Mouse (Mus musculus): Measurements from ENCODE around the gene Snu13. TPM values are rescaled to one million over a fixed set of nuclear protein-coding genes. Genes with fewer than 3 reads are reported as not detected.

Snu13 gene
- total RNA-seq, 2 experiments from 2014 or later = 105 to 111 TPM

DNA sequence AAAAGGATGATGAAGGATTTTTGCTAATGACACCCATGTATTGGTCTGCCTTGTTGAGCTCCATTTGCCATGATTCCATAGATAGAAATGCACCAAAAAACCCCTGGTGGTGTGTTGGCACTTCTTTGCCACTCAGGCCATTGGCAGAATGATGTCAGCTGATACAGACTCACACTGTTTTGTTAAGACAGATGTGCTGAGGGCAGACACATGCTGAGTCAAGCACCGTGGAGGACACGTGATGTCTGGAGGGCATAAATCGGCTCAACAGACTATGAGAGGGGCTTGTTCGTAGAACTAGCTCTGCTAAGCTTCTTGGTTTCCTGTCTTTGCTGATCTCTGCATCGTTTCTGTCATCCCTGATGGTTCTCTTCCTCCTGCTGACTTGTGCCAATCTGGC is 5.1 kb upstream of the Snu13 start:
- no peak for TF ChIP-seq CTCF (conservative IDR thresholded peaks at IDR 0.05)
- Histone ChIP-seq H3K4me3 (no peak overlapping the region), H3K27ac (no peak overlapping the region)
- DNase-seq (ENCODE audit: low spot score in 2 of 2) = no peak

DNA sequence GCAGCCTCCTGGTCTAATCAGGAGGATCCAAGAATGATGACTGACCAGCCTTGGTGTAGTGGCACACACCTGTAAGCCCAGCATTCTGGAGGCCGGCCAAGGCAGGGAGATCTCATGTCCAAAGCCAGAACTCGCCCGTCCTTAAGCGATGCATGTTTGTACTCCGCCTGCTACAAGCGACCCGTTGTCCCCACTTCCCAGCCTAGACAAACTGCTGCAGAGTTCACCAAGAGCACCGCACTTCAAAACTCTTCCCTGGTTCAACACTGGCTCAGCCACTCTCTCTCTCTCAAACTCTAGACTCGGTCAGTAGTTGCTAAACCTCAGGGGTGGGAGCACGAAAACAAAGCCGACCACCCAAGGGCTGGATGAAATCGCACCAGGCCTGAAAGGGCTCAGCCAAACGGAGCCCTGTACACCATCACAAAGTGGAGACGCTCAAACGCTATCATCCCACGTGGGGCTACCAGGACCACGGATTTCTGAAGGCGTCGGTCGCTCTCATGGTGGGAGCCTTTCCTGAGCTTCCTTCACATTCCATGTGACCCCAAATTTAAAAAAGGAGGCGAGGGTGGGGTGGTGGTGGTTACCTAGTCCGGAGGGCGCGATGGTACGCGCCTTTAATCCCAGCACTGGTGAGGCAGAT is 1.0 kb downstream of the Snu13 start:
- no peak for TF ChIP-seq CTCF (conservative IDR thresholded peaks at IDR 0.05)
- H3K27ac ChIP-seq = peak overlapping the region; percentile 94
- DNase-seq (ENCODE audit: low spot score in 2 of 2) = no peak
- peak overlapping the region; percentile 97 for H3K4me3 ChIP-seq

DNA sequence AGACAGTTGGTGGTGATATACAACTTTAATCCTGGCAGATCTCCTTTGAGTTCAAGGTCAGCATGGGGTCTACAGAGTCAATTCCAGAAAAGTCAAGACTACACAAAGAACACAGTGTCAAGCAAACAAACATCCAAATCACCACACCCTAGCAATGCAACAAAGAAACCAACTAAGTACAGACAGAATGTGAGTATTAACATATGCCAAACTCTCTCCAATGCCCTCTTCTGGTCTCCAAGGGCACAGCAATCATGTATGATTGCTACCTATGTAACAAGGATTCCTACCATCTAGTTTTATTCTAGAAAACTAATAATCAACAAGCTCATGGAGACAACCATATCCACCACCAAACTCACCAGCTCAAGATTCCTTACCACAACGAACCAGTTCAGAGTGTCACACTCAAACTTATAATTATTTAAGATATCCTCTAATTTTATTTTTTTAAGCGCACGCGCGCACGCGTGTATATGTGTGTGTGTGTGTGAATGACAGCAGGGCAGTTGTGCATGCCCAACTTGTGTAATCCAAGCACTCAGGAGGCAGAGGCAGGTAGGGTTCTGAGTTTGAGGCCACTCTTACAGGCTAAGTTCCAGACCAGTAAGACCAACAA is 3.1 kb downstream of the Snu13 start:
- H3K4me3 ChIP-seq = no peak overlapping the region
- peak; percentile 75 for TF ChIP-seq CTCF (conservative IDR thresholded peaks at IDR 0.05)
- DNase-seq (ENCODE audit: low spot score in 2 of 2) = no peak

DNA sequence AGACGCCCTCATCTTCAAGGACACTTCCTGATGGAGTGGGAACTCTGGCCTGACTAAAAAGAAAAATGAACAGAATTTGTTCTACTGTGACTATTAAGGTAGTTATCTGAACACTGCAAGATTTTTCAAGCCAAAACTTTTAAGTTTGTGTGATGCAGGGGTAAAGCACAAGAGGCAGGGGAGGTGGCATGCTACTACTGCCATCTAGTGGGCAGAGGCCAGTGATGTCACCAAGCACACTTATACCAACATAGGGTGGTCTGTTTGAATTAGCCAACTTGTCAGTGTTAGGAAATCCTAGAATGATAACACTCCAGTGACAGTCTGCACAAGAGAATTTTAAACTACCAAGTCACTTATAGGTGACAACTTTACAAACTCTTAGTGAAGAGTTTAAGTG is 6.7 kb downstream of the Snu13 start:
- Histone ChIP-seq H3K4me3 (no peak overlapping the region), H3K27ac (no peak overlapping the region)
- peak; percentile 92 for TF ChIP-seq CTCF (conservative IDR thresholded peaks at IDR 0.05)
- peak in 1 of 2 experiments; percentile 40 for DNase-seq (ENCODE audit: low spot score in 2 of 2)

More for the DNA sequence above, 3.1 kb downstream of the Snu13 start:
- no peak overlapping the region for H3K27ac ChIP-seq

DNA sequence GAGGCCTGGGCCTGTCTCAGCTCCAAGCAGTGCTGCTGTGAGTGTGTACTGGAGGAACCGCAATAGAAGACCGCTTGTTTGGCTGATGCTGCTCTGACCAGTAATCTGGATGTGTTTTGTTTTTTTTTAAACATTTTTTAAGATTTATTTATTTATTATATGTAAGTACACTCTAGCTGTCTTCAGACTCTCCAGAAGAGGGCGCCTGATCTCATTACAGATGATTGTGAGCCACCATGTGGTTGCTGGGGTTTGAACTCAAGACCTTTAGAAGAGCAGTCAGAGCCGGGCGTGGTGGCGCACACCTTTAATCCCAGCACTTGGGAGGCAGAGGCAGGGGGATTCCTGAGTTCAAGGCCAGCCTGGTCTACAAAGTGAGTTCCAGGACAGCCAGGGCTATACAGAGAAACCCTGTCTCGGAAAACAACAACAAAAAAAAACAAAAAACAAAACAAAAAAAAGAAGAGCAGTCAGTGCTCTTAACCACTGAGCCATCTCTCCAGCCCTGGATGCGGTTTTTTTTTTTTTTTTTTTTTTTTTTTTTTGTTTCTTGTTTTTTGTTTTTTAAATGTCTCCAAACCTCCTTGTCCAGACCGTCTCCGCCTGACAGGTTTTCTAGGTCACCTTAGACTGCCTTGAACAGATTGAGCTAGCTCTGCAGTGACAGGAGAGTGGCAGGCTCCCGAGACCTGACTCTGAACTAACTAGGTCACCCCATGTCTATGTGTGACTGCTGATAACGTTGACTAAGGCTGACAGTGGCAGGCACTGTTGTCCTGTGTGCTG is 11.3 kb downstream of the Snu13 start:
- TF ChIP-seq CTCF (conservative IDR thresholded peaks at IDR 0.05) = peak; percentile 77

DNA sequence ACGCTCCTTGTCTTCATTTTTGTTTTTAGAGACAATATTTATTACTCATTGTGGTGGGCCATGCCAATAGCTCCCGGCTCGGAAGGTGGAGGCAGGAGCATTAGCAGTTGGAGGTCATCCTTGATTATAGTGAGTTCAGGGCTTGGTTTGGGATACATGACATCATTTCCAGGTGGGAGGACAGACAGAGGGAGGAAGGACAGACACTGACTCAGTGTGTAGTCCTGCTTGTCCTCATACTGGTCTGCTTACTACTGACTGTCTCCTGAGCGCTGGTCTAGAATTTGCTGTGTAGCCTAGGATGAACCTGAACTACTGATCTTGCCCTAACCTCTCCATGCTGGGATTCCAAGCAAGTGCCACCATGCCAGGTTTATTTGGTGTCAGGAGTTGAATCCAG is 13.6 kb downstream of the Snu13 start, which contains the start of gene Desi1:
Desi1 (minus strand) TSS at position 101 of the 400 bp plus-strand sequence.
- no peak within 1 kb of the TSS for H3K27ac ChIP-seq
- H3K4me3 ChIP-seq = no peak within 1 kb of the TSS
- no peak for TF ChIP-seq CTCF (conservative IDR thresholded peaks at IDR 0.05)
- DNase-seq (ENCODE audit: low spot score in 2 of 2) = no peak

More for the DNA sequence above, 11.3 kb downstream of the Snu13 start:
- peak in 1 of 2 experiments; percentile 33 for DNase-seq (ENCODE audit: low spot score in 2 of 2)
- no peak overlapping the region for H3K27ac ChIP-seq
- no peak overlapping the region for H3K4me3 ChIP-seq

DNA sequence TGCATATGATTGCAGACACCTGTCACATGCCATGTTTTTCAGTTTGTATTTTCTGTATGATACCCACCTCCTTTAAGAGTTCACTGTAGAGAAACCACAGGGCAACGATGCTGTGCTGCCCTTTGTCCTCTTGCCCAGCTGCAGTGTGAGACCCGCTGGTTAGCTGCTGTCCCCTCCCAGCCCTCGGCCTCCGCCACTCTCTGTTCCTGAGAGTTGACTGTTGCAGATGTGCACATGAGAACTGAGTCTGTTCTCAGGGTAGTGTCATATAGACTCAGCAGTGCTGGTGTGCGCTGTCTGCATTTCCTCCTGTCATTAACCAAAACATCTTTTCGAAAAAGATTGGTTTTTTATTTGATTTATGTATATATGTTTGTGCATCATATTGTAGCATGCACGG is 15.0 kb downstream of the Snu13 start:
- no peak for DNase-seq (ENCODE audit: low spot score in 2 of 2)
- TF ChIP-seq CTCF (conservative IDR thresholded peaks at IDR 0.05) = no peak
- H3K27ac ChIP-seq = no peak overlapping the region
- H3K4me3 ChIP-seq = no peak overlapping the region

DNA sequence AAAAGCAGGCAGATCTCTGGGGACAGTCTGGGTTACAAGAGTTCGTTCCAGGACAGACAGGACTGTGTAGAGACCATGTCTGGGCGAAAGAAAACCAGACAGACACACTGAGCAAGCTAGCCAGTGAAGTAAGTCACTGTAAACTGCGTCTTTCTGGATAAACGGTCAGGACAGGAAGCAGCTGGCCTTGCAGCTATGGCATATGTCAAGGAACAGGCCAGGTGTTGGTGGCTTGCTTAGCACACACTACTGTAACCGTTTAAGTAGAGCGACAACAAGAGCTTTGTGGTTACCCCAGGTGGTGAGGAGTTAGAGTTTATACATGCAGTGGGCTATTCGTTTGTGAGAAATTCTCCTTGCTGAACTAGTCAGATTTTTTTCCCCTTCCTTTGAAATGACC is 19.7 kb downstream of the Snu13 start:
- no peak for TF ChIP-seq CTCF (conservative IDR thresholded peaks at IDR 0.05)
- DNase-seq (ENCODE audit: low spot score in 2 of 2) = no peak
- Histone ChIP-seq H3K4me3 (no peak overlapping the region), H3K27ac (no peak overlapping the region; the same call in 1 of the 2 replicates)

DNA sequence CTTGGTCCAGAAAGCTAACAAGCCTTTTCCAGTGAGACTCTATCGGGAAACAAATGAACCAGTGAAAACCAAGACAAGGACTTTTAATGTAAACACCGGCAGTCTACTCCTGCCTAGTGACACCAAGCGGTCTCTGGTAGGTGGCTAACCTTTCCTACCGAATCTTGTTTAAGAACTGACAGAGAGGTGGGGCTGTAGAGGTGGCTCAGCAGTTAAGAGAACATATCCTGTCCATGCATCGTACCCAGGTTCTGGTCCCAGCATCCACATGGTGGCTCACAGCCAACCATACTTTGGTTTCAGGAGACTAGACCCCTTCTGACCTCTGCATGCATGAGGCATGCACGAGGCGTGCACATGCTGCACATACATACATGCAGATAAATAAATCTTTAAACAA is 20.1 kb downstream of the Snu13 start:
- Histone ChIP-seq H3K4me3 (no peak overlapping the region), H3K27ac (no peak overlapping the region; the same call in 1 of the 2 replicates)
- no peak for TF ChIP-seq CTCF (conservative IDR thresholded peaks at IDR 0.05)
- no peak for DNase-seq (ENCODE audit: low spot score in 2 of 2)

DNA sequence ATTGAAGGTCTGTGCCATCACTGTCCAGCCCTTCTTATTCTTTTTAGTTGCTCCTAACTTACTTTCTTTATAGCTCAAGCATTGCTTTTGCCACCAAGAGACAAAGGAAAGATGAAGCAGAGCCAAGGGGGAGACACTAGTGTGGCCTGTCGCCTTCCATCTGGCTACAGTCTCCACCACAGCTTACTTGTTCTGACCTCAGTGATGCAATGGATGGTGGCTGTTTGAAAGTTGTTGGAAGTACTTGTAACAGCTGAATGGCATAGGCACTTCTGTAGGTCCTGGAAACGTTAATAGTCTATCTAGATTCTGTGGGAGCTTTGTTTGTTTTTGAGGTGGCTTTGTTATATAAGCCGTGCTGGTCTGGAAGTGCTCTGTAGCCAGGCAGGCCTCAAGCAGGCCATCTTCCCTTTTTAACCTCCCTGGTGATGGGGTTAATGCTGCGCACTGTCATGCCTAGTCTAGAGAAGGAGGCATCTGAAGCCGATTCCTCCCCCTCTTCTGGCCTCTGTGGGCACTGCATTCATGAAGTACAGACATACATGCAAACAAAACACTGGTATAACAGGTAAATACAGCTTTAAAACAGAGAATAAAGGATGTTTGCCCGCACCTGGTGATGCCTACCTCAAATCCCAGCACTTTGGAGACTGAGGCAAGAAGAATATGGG is 23.3 kb downstream of the Snu13 start:
- DNase-seq (ENCODE audit: low spot score in 2 of 2) = no peak
- no peak for TF ChIP-seq CTCF (conservative IDR thresholded peaks at IDR 0.05)
- H3K4me3 ChIP-seq = no peak overlapping the region
- no peak overlapping the region for H3K27ac ChIP-seq

DNA sequence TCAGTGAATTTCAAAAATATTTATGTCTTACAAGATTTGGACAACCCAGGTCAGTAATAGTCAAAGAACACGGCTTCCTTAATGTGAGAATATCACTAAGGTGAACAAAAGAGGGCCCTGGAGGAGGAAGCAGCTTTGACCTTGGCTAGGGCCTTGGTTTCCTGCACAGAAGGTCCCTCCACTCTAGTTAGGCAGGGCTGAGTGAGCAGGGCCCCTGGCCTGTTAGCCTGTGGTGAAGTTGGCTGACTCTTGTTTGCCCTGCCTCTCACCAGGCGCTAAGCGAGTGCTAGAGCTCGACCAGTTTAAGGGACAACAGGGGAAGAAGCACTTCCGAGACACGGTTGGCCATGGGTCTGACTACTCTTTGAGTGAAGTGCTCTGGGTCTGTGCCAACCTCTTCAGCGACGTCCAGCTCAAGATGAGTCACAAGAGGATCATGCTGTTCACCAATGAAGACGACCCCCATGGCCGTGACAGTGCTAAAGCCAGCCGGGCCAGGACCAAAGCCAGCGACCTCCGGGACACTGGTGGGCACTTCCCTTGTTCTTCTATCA is 24.8 kb downstream of the Snu13 start:
- Histone ChIP-seq H3K4me3 (no peak overlapping the region), H3K27ac (no peak overlapping the region)
- TF ChIP-seq CTCF (conservative IDR thresholded peaks at IDR 0.05) = no peak
- no peak for DNase-seq (ENCODE audit: low spot score in 2 of 2)

DNA sequence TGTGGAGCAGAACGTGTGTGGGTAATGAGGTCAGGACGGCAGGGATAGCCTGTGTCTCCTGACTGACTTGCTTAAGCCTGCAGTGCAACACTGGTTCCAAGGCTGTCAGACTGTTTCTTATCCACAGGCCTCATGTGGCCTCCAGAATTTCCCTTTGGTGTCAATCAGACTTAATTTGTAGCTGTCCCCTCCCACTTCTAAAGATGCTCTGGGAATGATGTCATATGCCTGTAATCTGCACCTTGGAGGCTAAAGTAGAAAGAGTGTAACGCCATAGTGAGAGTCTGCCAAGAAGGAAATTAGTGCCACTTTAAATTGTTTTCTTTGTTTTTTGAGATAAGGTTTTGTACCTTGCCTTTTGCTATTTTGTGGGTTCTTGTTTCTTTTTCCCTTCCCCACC is 28.1 kb downstream of the Snu13 start:
- Histone ChIP-seq H3K4me3 (no peak overlapping the region), H3K27ac (no peak overlapping the region)
- no peak for TF ChIP-seq CTCF (conservative IDR thresholded peaks at IDR 0.05)
- no peak for DNase-seq (ENCODE audit: low spot score in 2 of 2)

Data from layer of hippocampus, adult 2 months (tissue).